ENCODE assay signal across 25 mouse cellular contexts in genomic region chr4:120630218-120630931, GRCm38 (mm10). TPM values are rescaled to one million over a fixed set of nuclear protein-coding genes. Genes with fewer than 3 reads are reported as not detected.
DNase-seq lines count a peak whose midpoint lies in the region; ATAC-seq and TF ChIP-seq lines count a peak whose summit lies in the region.
"Had no signal": no experiment of that assay in that cellular context is flagged by ENCODE, and none has a peak within 500 bp of the region (broad histone marks: within the 10 kb centered on the region; RNA-seq: fewer than 3 reads in every experiment).

No protein-coding gene starts in this region.

- ATAC-seq in G1E (ENCODE audit: extremely low read depth, insufficient number of reproducible peaks, low FRiP score, poor library complexity, severe bottlenecking) = peak; percentile 77
- peak; percentile 41; the same call in 1 of the 2 replicates for ATAC-seq in erythroid progenitor cell, adult 5-6 weeks (replicated peaks; ENCODE audit: low FRiP score, poor library complexity, severe bottlenecking)
- peak; percentile 76 for ATAC-seq in liver, embryonic 16.5 days (ENCODE audit: low read depth)
- ATAC-seq: forebrain, postnatal 0 days; inflammation-experienced regulatory T-cells, adult 6 months; lung, postnatal 0 days had no signal

- H3K27me3 ChIP-seq in G1E (ENCODE audit: insufficient read depth, low read length) = no peaks in the 10 kb centered on the region
- no peaks in the 10 kb centered on the region for H3K27me3 ChIP-seq in liver, embryonic 16.5 days (ENCODE audit: control insufficient read depth, insufficient read depth, low read depth, low read length)
- H3K27me3 ChIP-seq in midbrain, embryonic 10.5 days (ENCODE audit: low read depth, poor library complexity, severe bottlenecking) = no peaks in the 10 kb centered on the region
- H3K27me3 ChIP-seq: hindbrain, embryonic 12.5 days; limb, embryonic 15.5 days; stomach, embryonic 15.5 days had no signal

- H3K27ac ChIP-seq in liver, embryonic 16.5 days (ENCODE audit: low read length) = peak overlapping the region; percentile 93
- no peak overlapping the region for H3K27ac ChIP-seq in midbrain, embryonic 10.5 days (replicated peaks)
- H3K27ac ChIP-seq: hindbrain, embryonic 12.5 days; limb, embryonic 15.5 days; stomach, embryonic 15.5 days had no signal

- 16% methylated on average over 8 of the region's 8 CpGs for WGBS in liver, embryonic 16.5 days (ENCODE audit: insufficient replicate concordance)
- 84% methylated on average over 8 of the region's 8 CpGs for WGBS in midbrain, embryonic 10.5 days

- H3K9me3 ChIP-seq in G1E (replicated peaks) = no peaks in the 10 kb centered on the region
- no peaks in the 10 kb centered on the region for H3K9me3 ChIP-seq in liver, embryonic 16.5 days (replicated peaks; ENCODE audit: control insufficient read depth, low read length)
- no peaks in the 10 kb centered on the region for H3K9me3 ChIP-seq in midbrain, embryonic 10.5 days (replicated peaks)
- H3K9me3 ChIP-seq: hindbrain, embryonic 12.5 days; limb, embryonic 15.5 days; stomach, embryonic 15.5 days had no signal

- peak overlapping the region; percentile 51; the same call in 1 of the 2 replicates for H3K4me3 ChIP-seq in G1E (ENCODE audit: low read depth, low read length)
- no peak overlapping the region for H3K4me3 ChIP-seq in liver, embryonic 16.5 days (ENCODE audit: low read depth, low read length)
- H3K4me3 ChIP-seq in midbrain, embryonic 10.5 days = no peak overlapping the region
- H3K4me3 ChIP-seq: hindbrain, embryonic 12.5 days; limb, embryonic 15.5 days; stomach, embryonic 15.5 days had no signal

- peaks cover 75% of the 10 kb centered on the region for H3K4me1 ChIP-seq in G1E (ENCODE audit: insufficient read depth, low read depth, low read length)
- H3K4me1 ChIP-seq in liver, embryonic 16.5 days (ENCODE audit: control insufficient read depth, low read depth, low read length) = peaks cover 38% of the 10 kb centered on the region
- no peaks in the 10 kb centered on the region for H3K4me1 ChIP-seq in midbrain, embryonic 10.5 days
- H3K4me1 ChIP-seq: hindbrain, embryonic 12.5 days; limb, embryonic 15.5 days; stomach, embryonic 15.5 days had no signal

- H3K36me3 ChIP-seq in G1E (replicated peaks) = no peaks in the 10 kb centered on the region
- H3K36me3 ChIP-seq in liver, embryonic 16.5 days (ENCODE audit: control insufficient read depth, insufficient read depth) = no peaks in the 10 kb centered on the region
- H3K36me3 ChIP-seq in midbrain, embryonic 10.5 days = no peaks in the 10 kb centered on the region
- H3K36me3 ChIP-seq: hindbrain, embryonic 12.5 days; limb, embryonic 15.5 days; stomach, embryonic 15.5 days had no signal

- H3K9ac ChIP-seq in liver, embryonic 16.5 days (ENCODE audit: low read depth, low read length) = 0 out of 2 replicates have a peak overlapping the region, but pooled peaks have one; percentile 29
- H3K9ac ChIP-seq: forebrain, postnatal 0 days; hindbrain, embryonic 12.5 days; limb, embryonic 15.5 days; stomach, embryonic 15.5 days had no signal

- DNase-seq in G1E (ENCODE audit: low spot score) (no peak), MEL-GATA-1-ER (ENCODE audit: extremely low read depth, low read depth) (peak; percentile 91)
- DNase-seq in midbrain, embryonic 10.5 days (ENCODE audit: low spot score) = no peak
- no peak for DNase-seq in gastrocnemius, postnatal 25 days
- DNase-seq in kidney, adult 11 months = no peak
- no peak for DNase-seq in layer of hippocampus, adult 9-10 months (ENCODE audit: low spot score)
- DNase-seq: adrenal gland, postnatal 25 days; cerebellum, adult 9-11 months; forebrain, postnatal 0 days; layer of hippocampus, postnatal 36 days; right cerebral cortex, postnatal 25 days; thymus, adult 18-20 months had no signal

- no peak for TF ChIP-seq CTCF in G1E (IDR thresholded peaks at IDR 0.05; ENCODE audit: low read depth, low read length)

- H3K4me2 ChIP-seq in liver, embryonic 16.5 days (ENCODE audit: low read depth, low read length) = peak overlapping the region; percentile 14; the same call in 1 of the 2 replicates
- H3K4me2 ChIP-seq: hindbrain, embryonic 12.5 days; limb, embryonic 15.5 days; stomach, embryonic 15.5 days had no signal

RNA-seq across cellular contexts. Expression of gene Cited4, which starts 36.0 kb away (rescaled TPM):
- 65.4 and 67.9 TPM in 2 replicates for total RNA-seq in G1E (2014; fragmentation: Nextera tagmentation)
- total RNA-seq in G1E (2017) = 82.3 and 128 TPM in 2 replicates
- 625 and 793 TPM in 2 replicates for polyA plus RNA-seq in G1E (2012)
- total RNA-seq in erythroid progenitor cell, adult 5-6 weeks (2015; ENCODE audit: low replicate concordance) = 10.9 and 13.3 TPM in 2 replicates
- total RNA-seq in erythroid progenitor cell, adult 5-6 weeks (2017; ENCODE audit: low replicate concordance) = 5.6 TPM in 2 replicates
- polyA plus RNA-seq in liver, embryonic 16.5 days (2015; fragmentation: Nextera tagmentation; extraction: Ambion mirVana) = 44.1 and 44.3 TPM in 2 replicates
- polyA plus RNA-seq in midbrain, embryonic 10.5 days (2016; fragmentation: Nextera tagmentation; extraction: Ambion mirVana) = 8.5 and 12.7 TPM in 2 replicates
- 10 to 100 TPM; 15.0 to 32.1 TPM for total RNA-seq in gastrocnemius, postnatal 25 days (2021)

RNA-seq across cellular contexts. Expression of gene Gm8439, which starts 41.8 kb away (rescaled TPM):
- not detected in 2 replicates for total RNA-seq in G1E (2014; fragmentation: Nextera tagmentation)
- not detected in 2 replicates for total RNA-seq in G1E (2017)
- not detected in 2 replicates for polyA plus RNA-seq in G1E (2012)
- not detected in 2 replicates for total RNA-seq in erythroid progenitor cell, adult 5-6 weeks (2015; ENCODE audit: low replicate concordance)
- not detected in 2 replicates for total RNA-seq in erythroid progenitor cell, adult 5-6 weeks (2017; ENCODE audit: low replicate concordance)
- 0.32 TPM in 1 of 2 replicates, not detected in the other for polyA plus RNA-seq in liver, embryonic 16.5 days (2015; fragmentation: Nextera tagmentation; extraction: Ambion mirVana)
- polyA plus RNA-seq in midbrain, embryonic 10.5 days (2016; fragmentation: Nextera tagmentation; extraction: Ambion mirVana) = not detected in 2 replicates
- not detected for total RNA-seq in gastrocnemius, postnatal 25 days (2021)
- total RNA-seq: adrenal gland, postnatal 25 days; ES-E14; forebrain, postnatal 0 days; layer of hippocampus, postnatal 36 days; left cerebral cortex, postnatal 36 days had no signal
- polyA plus RNA-seq: embryonic facial prominence, embryonic 14.5 days; forebrain, postnatal 0 days; hindbrain, embryonic 12.5 days; inflammation-experienced regulatory T-cells, adult 6 months; kidney, embryonic 14.5 days; large intestine, adult 2 months; limb, embryonic 15.5 days; lung, postnatal 0 days; spleen, adult 2 months; stomach, embryonic 15.5 days had no signal
